Mouse (Mus musculus): ENCODE measurements around the gene Pxt1. TPM values are rescaled to one million over a fixed set of nuclear protein-coding genes. Genes with fewer than 3 reads are reported as not detected.

The Pxt1 gene
- polyA plus RNA-seq, 1 experiment = 199 TPM

DNA sequence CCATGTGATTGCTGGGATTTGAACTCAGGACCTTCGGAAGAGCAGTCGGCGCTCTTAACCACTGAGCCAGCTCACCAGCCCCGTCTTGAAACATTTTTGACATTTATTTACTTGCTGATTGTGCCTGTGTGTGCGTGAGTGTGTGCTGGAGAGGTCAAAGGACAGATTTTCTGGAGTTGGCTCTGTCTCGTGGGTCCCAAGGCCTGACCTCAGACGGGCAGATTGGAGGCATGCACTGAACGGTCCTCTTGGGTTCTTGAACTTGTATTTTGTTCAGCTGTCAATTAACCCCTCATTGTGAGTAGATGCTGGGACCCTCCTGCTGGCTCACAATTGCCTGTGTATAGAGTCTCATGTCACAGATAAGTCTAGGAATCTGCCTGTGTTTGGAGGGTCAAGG is 57.4 kb downstream of the Pxt1 start:
- Histone ChIP-seq H3K4me3 (ENCODE audit: control insufficient read depth, low read depth, low read length) (no peak overlapping the region), H3K27me3 (ENCODE audit: control insufficient read depth, insufficient read depth, low read length) (no peaks in the 10 kb centered on the region), H3K27ac (ENCODE audit: control insufficient read depth, insufficient read depth, low read depth, low read length) (no peak overlapping the region), H3K36me3 (ENCODE audit: control insufficient read depth, insufficient read depth, low read length) (no peaks in the 10 kb centered on the region), H3K4me1 (ENCODE audit: control insufficient read depth, insufficient read depth, low read length) (peaks cover 18% of the 10 kb centered on the region)
- TF ChIP-seq POLR2A (IDR thresholded peaks at IDR 0.05; ENCODE audit: control insufficient read depth, low read depth, low read length) (no peak), CTCF (IDR thresholded peaks at IDR 0.05; ENCODE audit: control insufficient read depth, insufficient read depth, insufficient replicate concordance, low read depth, low read length) (no peak)

DNA sequence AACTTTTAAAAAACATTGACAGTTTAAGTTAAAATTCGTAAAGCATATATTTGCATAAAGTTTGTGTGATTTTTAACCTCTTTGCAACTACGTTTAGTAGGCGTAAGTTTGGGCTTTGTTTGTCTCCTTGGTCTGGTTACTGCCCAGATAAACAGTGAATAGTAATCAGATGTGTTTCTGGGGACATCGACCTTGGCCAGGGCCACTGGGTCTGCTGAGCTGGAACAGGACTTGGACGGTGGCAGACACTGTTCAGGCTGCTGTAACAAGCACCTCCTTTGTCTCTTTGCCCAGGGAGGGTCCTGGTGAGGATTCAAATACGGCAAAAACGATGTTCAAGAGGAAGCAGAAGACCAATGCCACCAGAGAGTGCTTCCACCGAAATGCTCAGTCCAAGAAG is 58.4 kb downstream of the Pxt1 start:
- no peaks in the 10 kb centered on the region for H3K27me3 ChIP-seq (ENCODE audit: control insufficient read depth, insufficient read depth, low read length)
- H3K4me1 ChIP-seq (ENCODE audit: control insufficient read depth, insufficient read depth, low read length) = peaks cover 21% of the 10 kb centered on the region
- TF ChIP-seq CTCF (IDR thresholded peaks at IDR 0.05; ENCODE audit: control insufficient read depth, insufficient read depth, insufficient replicate concordance, low read depth, low read length) = no peak
- TF ChIP-seq POLR2A (IDR thresholded peaks at IDR 0.05; ENCODE audit: control insufficient read depth, low read depth, low read length) = no peak
- H3K4me3 ChIP-seq (ENCODE audit: control insufficient read depth, low read depth, low read length) = no peak overlapping the region
- H3K36me3 ChIP-seq (ENCODE audit: control insufficient read depth, insufficient read depth, low read length) = no peaks in the 10 kb centered on the region
- no peak overlapping the region for H3K27ac ChIP-seq (ENCODE audit: control insufficient read depth, insufficient read depth, low read depth, low read length)

Other genes with a start within 250 kb of the Pxt1 start
- gene AC170998.1, start 217.8 kb downstream of the Pxt1 start, polyA plus RNA-seq (2012; rRNA removed) = not detected in 2 replicates
- 2.1 and 2.8 TPM in 2 replicates for gene Mapk13, start 174.5 kb downstream of the Pxt1 start, polyA plus RNA-seq (2012; rRNA removed)
- 134 and 137 TPM in 2 replicates for gene Brpf3, start 142.8 kb downstream of the Pxt1 start, polyA plus RNA-seq (2012; rRNA removed)
- gene Pnpla1, start 85.4 kb downstream of the Pxt1 start, polyA plus RNA-seq (2012; rRNA removed) = 0.76 and 0.79 TPM in 2 replicates
- 4.7 and 4.9 TPM in 2 replicates for gene 4930539E08Rik, start 28.5 kb downstream of the Pxt1 start, polyA plus RNA-seq (2012; rRNA removed)
- 34.2 and 34.6 TPM in 2 replicates for gene Kctd20, start 8.1 kb upstream of the Pxt1 start, polyA plus RNA-seq (2012; rRNA removed)
- gene Stk38, start 64.2 kb upstream of the Pxt1 start, polyA plus RNA-seq (2012; rRNA removed) = 33.9 and 43.7 TPM in 2 replicates
- gene Srsf3, start 88.8 kb upstream of the Pxt1 start, polyA plus RNA-seq (2012; rRNA removed) = 75.4 and 83.4 TPM in 2 replicates
- gene Cdkn1a, start 147.1 kb upstream of the Pxt1 start, polyA plus RNA-seq (2012; rRNA removed) = 10.5 and 11.3 TPM in 2 replicates
- 2.4 TPM in 1 of 2 replicates, not detected in the other for gene Rab44, start 170.3 kb upstream of the Pxt1 start, polyA plus RNA-seq (2012; rRNA removed)